Mouse (Mus musculus): ENCODE measurements around the gene Adamts20. TPM values are rescaled to one million over a fixed set of nuclear protein-coding genes. Genes with fewer than 3 reads are reported as not detected.

Gene Adamts20
- polyA plus RNA-seq, 1 experiment from 2014 or later: 4.1 TPM

DNA sequence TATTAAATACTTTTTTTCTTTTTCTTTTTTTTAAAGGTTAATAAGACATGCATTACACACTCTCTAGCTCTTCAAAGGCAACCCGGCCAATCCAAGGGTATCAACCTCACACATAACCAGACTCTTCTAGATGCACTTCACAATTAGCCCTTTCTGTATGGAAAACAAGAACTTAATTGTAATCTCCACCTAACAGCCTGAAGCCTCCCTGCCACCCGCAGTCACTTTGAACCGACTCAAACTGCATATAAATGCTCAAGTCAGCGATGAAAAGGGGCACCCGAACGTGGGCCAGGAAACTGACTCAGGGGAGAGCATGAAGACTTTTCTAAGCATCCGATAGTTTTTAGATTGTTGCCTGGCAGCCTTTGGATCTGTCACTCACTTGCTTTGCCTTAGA, 12.1 kb upstream of the Adamts20 start:
- Histone ChIP-seq H3K4me3 (replicated peaks) (no peak overlapping the region), H3K27ac (replicated peaks) (no peak overlapping the region), H3K27me3 (replicated peaks) (no peaks in the 10 kb centered on the region), H3K9me3 (replicated peaks) (no peaks in the 10 kb centered on the region), H3K9ac (replicated peaks) (no peak overlapping the region), H3K4me2 (no peak overlapping the region), H3K4me1 (no peaks in the 10 kb centered on the region), H3K36me3 (no peaks in the 10 kb centered on the region)
- ATAC-seq (ENCODE audit: low FRiP score): no peak
- 28% methylated on average over 7 of the region's 7 CpGs for whole genome bisulfite sequencing

DNA sequence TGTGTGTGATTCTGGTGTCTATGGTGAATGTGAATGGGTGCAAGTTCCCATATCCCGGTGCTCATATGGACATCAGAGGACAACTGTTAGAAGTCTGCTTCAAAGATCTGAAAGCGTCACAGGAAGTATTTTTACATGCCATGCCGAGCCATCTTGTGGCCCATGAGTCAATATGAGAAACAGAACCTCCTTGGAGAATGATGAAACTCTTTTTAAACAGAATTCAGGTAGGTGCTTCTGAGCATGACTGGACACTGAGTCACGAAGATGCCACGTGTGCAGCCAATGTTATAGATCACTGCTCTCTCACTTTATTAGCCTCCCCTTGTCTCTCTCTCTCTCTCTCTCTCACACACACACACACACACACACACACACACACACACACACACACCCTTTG, 10.8 kb upstream of the Adamts20 start:
- no peaks in the 10 kb centered on the region for H3K36me3 ChIP-seq
- WGBS: 87% methylated on average over 5 of the region's 5 CpGs
- no peak for ATAC-seq (ENCODE audit: low FRiP score)

DNA sequence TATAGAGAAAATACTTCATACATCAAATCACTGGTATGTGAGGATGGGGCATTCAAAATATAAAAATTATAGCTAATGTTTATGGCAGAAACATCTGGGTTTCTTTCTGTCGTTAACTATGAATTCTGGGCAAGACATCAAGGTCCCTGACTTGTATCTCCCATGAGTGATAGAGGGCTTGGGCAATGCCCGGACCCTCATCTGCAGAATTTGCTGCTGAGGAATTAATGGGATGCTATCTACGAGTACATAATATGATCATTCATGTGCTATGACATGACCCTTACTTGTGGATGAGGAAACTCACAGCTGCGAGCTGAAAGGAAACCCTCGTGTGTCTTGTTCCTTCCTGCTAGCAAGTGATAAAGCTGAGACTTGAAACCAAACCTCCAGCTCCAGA, 5.1 kb upstream of the Adamts20 start:
- Histone ChIP-seq H3K27me3 (replicated peaks) (no peaks in the 10 kb centered on the region), H3K4me1 (no peaks in the 10 kb centered on the region), H3K36me3 (no peaks in the 10 kb centered on the region), H3K27ac (replicated peaks) (no peak overlapping the region), H3K4me3 (replicated peaks) (no peak overlapping the region), H3K4me2 (no peak overlapping the region), H3K9ac (replicated peaks) (no peak overlapping the region), H3K9me3 (replicated peaks) (no peaks in the 10 kb centered on the region)
- ATAC-seq (ENCODE audit: low FRiP score): no peak
- WGBS: 79% methylated on average over 5 of the region's 5 CpGs

More for the DNA sequence above, 10.8 kb upstream of the Adamts20 start:
- H3K9ac ChIP-seq (replicated peaks): no peak overlapping the region
- H3K4me1 ChIP-seq: no peaks in the 10 kb centered on the region
- no peaks in the 10 kb centered on the region for H3K9me3 ChIP-seq (replicated peaks)
- no peak overlapping the region for H3K4me3 ChIP-seq (replicated peaks)
- H3K27ac ChIP-seq (replicated peaks): no peak overlapping the region
- H3K4me2 ChIP-seq: no peak overlapping the region
- no peaks in the 10 kb centered on the region for H3K27me3 ChIP-seq (replicated peaks)

DNA sequence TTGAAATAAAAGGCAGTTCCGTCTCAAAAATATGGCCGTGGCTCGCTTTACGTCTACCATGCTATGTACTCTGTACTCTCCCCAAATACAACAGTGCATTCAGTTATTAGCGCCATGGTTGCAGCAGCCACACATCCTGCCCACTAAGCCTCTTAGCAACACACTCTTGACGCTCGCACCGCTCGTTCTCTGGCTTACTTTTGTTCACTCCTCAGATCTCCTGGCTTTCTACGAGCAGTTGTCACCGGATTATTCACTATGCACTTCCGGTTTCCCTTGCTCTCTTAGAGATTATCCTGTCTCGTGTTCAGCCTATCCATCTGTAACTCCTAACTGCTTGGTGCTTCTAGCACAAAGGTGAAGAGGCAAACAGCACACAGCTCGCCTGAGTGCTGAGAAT, 337 bp downstream of the Adamts20 start:
- WGBS: 77% methylated on average over 14 of the region's 14 CpGs
- H3K4me1 ChIP-seq: peaks cover 6% of the 10 kb centered on the region; the same call in 1 of the 2 replicates
- H3K4me2 ChIP-seq: no peak overlapping the region
- no peaks in the 10 kb centered on the region for H3K27me3 ChIP-seq (replicated peaks)
- H3K9ac ChIP-seq (replicated peaks): no peak overlapping the region
- H3K27ac ChIP-seq (replicated peaks): 0 out of 2 replicates have a peak overlapping the region, but pooled peaks have one; percentile 7
- H3K9me3 ChIP-seq (replicated peaks): no peaks in the 10 kb centered on the region
- H3K4me3 ChIP-seq (replicated peaks): no peak overlapping the region
- ATAC-seq (ENCODE audit: low FRiP score): no peak
- no peaks in the 10 kb centered on the region for H3K36me3 ChIP-seq

DNA sequence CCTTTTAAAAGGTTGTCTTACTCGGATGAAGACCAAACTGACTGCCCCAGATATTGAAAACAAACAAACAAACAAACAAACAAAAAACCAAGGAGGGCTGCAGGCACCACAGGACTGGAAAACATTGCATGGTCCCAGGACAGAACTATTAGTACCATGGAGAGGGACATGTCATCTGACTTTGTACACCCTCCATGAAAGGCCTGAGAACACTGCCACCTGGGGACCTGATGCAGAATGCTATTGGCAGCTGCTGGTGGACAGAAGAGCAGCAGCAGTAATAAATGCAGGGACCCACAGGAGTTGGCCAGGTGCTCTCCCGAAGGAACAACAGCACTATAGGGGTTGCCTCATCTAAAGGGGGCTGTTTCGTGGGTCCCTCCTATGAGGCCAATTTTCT, 2.0 kb downstream of the Adamts20 start:
- no peaks in the 10 kb centered on the region for H3K27me3 ChIP-seq (replicated peaks)
- 57% methylated on average over 3 of the region's 3 CpGs for WGBS
- H3K4me3 ChIP-seq (replicated peaks): no peak overlapping the region
- H3K27ac ChIP-seq (replicated peaks): no peak overlapping the region
- H3K9me3 ChIP-seq (replicated peaks): no peaks in the 10 kb centered on the region
- no peaks in the 10 kb centered on the region for H3K36me3 ChIP-seq
- ATAC-seq (ENCODE audit: low FRiP score): no peak
- no peak overlapping the region for H3K9ac ChIP-seq (replicated peaks)
- no peak overlapping the region for H3K4me2 ChIP-seq
- H3K4me1 ChIP-seq: peaks cover 6% of the 10 kb centered on the region; the same call in 1 of the 2 replicates

DNA sequence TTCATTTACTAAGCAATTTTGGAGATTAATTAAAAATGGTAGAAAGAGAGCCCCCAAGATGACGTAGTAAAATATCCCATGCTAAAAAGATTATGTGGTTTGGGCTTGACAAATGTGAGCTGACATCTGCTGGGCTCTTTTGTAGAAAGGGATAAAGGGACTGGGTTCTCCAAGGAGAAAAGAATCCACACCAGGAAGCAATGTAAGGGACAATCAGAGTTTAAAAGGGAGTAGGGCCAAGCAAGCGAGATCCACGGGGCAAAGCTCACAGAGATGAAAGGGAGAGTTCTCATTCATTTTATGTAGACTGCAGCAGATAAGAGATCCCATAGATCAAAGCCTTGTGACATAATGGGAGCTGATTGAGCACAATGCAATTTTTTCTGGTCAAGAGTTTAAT, 3.0 kb downstream of the Adamts20 start:
- H3K27ac ChIP-seq (replicated peaks): no peak overlapping the region
- ATAC-seq (ENCODE audit: low FRiP score): no peak
- no peaks in the 10 kb centered on the region for H3K27me3 ChIP-seq (replicated peaks)
- no peaks in the 10 kb centered on the region for H3K9me3 ChIP-seq (replicated peaks)
- no peaks in the 10 kb centered on the region for H3K36me3 ChIP-seq
- no peak overlapping the region for H3K4me3 ChIP-seq (replicated peaks)
- H3K4me2 ChIP-seq: no peak overlapping the region
- WGBS: 21% methylated on average over 3 of the region's 3 CpGs
- peaks cover 9% of the 10 kb centered on the region; the same call in 1 of the 2 replicates for H3K4me1 ChIP-seq
- no peak overlapping the region for H3K9ac ChIP-seq (replicated peaks)

DNA sequence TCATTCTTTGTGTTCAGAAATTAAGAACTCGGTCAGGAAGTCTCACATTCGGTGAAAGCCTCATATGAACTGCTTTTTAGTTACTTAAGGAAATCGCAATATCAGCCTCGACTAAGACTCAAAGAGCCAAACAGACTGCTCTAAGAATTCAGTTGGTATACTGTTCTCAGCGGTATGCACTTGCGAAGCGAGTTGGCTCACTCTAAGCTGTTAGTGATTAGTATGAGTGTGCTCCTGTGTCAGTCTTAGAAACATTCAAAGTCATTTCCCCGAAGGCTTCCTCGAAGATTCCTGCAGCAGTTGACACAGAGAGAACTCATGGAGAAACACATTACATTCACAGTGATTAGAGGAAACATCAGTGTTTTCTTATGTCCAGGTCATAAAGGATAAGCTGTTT, 4.1 kb downstream of the Adamts20 start:
- Histone ChIP-seq H3K9me3 (replicated peaks) (no peaks in the 10 kb centered on the region), H3K9ac (replicated peaks) (no peak overlapping the region), H3K4me1 (peaks cover 9% of the 10 kb centered on the region; the same call in 1 of the 2 replicates), H3K4me3 (replicated peaks) (no peak overlapping the region), H3K27ac (replicated peaks) (no peak overlapping the region), H3K27me3 (replicated peaks) (no peaks in the 10 kb centered on the region), H3K4me2 (peak overlapping the region; percentile 20; the same call in 1 of the 2 replicates), H3K36me3 (no peaks in the 10 kb centered on the region)
- 27% methylated on average over 9 of the region's 9 CpGs for WGBS
- no peak for ATAC-seq (ENCODE audit: low FRiP score)

DNA sequence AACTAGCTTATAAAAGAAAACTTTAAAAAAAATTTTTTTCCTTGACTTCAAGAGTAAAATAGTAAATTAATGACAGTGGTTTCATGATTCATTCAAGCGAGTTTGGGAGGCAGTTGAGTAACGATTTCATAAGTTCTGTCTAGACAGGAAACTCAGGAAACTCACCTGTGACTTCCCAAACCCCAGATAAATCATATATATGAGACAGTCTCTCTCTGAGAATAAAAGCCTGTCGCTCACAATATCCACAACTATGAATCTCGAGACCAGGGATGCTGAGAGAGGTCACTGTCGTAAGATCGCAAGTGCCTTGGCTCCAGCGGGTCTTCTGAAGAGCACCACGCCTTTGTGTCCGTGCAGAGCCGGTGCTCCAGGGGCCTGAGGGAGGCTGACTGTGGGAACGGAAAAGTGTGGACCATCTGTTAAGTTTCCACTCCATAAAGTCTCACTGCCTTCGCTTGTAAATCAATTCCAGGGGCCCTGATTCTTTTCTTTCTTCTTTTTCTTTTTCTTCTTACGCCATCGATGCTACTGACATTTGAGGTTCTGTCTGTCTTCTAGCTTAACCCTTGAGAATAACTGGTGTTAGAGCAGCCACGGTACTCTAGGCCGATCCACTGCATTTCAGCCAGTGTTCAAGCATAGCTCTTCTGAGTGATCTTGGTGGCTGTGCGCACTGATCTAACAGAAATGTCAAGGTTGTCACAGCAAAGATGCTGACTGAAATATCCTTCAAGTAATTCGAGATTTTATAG, 7.4 kb downstream of the Adamts20 start:
- no peaks in the 10 kb centered on the region for H3K9me3 ChIP-seq (replicated peaks)
- peaks cover 9% of the 10 kb centered on the region; the same call in 1 of the 2 replicates for H3K4me1 ChIP-seq
- no peaks in the 10 kb centered on the region for H3K27me3 ChIP-seq (replicated peaks)
- 21% methylated on average over 18 of the region's 18 CpGs for WGBS
- no peak overlapping the region for H3K4me3 ChIP-seq (replicated peaks)
- ATAC-seq (ENCODE audit: low FRiP score): no peak
- H3K27ac ChIP-seq (replicated peaks): no peak overlapping the region
- H3K9ac ChIP-seq (replicated peaks): no peak overlapping the region
- H3K4me2 ChIP-seq: 0 out of 2 replicates have a peak overlapping the region, but pooled peaks have one; percentile 2
- no peaks in the 10 kb centered on the region for H3K36me3 ChIP-seq

DNA sequence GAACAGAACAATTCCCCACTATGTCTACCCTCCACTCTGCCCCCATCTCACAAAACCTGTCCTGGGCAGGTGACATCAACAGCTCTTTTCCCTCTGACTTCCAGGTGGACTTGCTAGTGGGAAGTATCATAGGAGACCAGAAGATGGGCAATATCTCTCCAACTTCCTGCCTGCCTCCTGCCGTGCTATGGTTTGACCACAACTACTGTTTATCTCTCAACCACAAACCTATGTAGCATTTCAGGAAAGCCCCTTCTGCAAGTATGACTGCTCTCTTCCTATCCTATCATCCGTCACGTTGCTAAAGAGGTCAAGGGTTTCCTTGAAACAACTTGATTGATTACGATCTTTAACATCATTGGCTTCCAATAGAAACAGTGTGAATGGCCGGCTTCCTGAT, 12.4 kb downstream of the Adamts20 start:
- Histone ChIP-seq H3K4me1 (0 out of 2 replicates have a peak, but pooled peaks cover 2% of the 10 kb centered on the region), H3K9ac (replicated peaks) (no peak overlapping the region), H3K27ac (replicated peaks) (no peak overlapping the region), H3K9me3 (replicated peaks) (no peaks in the 10 kb centered on the region), H3K36me3 (no peaks in the 10 kb centered on the region), H3K4me2 (no peak overlapping the region), H3K4me3 (replicated peaks) (no peak overlapping the region), H3K27me3 (replicated peaks) (no peaks in the 10 kb centered on the region)
- no peak for ATAC-seq (ENCODE audit: low FRiP score)
- WGBS: 84% methylated on average over 5 of the region's 5 CpGs

DNA sequence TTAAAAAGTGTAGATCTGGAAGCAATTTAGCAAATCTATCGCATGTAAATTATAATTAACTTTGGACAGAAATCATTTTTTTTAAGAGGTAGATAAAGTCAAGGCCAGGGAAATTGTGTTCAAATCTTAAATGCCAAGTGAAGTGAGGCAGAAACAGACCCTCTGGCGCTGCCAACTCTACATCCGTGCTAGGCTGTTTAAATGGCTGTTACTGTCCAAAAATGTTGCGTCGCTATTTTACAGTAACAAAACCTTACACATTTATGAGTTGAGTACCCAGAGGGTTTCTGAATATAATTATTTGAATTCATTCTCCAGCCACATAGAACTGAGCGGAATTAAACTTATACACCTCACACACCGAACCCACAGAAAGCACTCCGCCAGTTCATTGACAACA, 13.6 kb downstream of the Adamts20 start:
- H3K9ac ChIP-seq (replicated peaks): no peak overlapping the region
- H3K9me3 ChIP-seq (replicated peaks): no peaks in the 10 kb centered on the region
- 77% methylated on average over 8 of the region's 8 CpGs for WGBS
- no peak overlapping the region for H3K4me3 ChIP-seq (replicated peaks)
- no peaks in the 10 kb centered on the region for H3K27me3 ChIP-seq (replicated peaks)
- ATAC-seq (ENCODE audit: low FRiP score): no peak
- H3K4me2 ChIP-seq: no peak overlapping the region
- H3K27ac ChIP-seq (replicated peaks): no peak overlapping the region
- H3K36me3 ChIP-seq: no peaks in the 10 kb centered on the region
- H3K4me1 ChIP-seq: no peaks in the 10 kb centered on the region

DNA sequence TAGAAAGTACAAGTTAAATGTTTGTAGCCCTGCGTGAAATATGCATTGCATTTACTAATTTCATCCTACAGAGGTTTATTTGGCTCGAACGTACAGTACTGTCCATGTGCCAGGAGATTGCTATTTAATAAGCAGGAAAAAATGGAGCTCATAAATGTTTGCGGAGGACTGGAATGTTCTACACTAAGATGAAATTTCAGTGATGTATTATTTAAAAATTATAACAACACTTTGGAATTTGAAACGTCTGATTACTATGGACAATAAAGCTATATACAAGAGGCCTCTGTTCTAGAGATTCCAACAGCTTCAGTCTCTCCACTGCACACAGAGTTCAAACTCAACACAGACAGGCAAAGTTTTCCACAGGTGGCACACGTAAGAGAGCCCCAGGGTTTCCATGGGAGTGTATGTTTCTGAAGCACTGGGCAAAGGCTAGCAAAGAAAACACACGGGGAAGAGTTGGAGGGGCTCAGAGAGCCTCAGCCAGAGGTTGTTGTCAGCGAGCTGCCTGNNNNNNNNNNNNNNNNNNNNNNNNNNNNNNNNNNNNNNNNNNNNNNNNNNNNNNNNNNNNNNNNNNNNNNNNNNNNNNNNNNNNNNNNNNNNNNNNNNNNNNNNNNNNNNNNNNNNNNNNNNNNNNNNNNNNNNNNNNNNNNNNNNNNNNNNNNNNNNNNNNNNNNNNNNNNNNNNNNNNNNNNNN, 20.6 kb downstream of the Adamts20 start:
- ATAC-seq (ENCODE audit: low FRiP score): no peak
- no peak overlapping the region for H3K4me2 ChIP-seq
- H3K9ac ChIP-seq (replicated peaks): no peak overlapping the region
- H3K4me3 ChIP-seq (replicated peaks): no peak overlapping the region
- WGBS: 54% methylated on average over 8 of the region's 8 CpGs
- H3K36me3 ChIP-seq: no peaks in the 10 kb centered on the region
- peaks cover 4% of the 10 kb centered on the region; the same call in 1 of the 2 replicates for H3K4me1 ChIP-seq
- no peaks in the 10 kb centered on the region for H3K9me3 ChIP-seq (replicated peaks)
- no peaks in the 10 kb centered on the region for H3K27me3 ChIP-seq (replicated peaks)
- 0 out of 2 replicates have a peak overlapping the region, but pooled peaks have one; percentile 1 for H3K27ac ChIP-seq (replicated peaks)

DNA sequence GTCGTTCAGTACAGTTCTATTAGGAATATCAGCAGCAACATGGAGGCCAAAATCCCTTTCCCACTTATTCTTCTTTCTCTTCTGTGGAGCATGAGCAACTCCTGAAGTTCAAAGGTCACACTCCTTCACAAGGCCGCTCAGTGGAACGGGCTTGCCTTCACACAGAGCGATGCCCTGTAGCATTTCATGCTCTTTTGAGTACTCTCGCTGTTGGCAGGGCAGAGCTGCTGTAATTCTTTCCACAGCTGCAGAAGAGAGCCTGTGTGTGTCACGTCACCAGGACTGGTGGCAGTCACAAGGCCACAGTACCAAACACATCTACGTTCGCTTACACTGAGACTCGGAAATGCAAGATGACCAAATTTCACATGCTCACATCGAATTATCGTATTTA, 21.2 kb downstream of the Adamts20 start:
- Histone ChIP-seq H3K36me3 (no peaks in the 10 kb centered on the region), H3K27me3 (replicated peaks) (no peaks in the 10 kb centered on the region), H3K27ac (replicated peaks) (no peak overlapping the region), H3K4me3 (replicated peaks) (no peak overlapping the region), H3K9ac (replicated peaks) (no peak overlapping the region), H3K4me1 (peaks cover 4% of the 10 kb centered on the region; the same call in 1 of the 2 replicates), H3K4me2 (no peak overlapping the region), H3K9me3 (replicated peaks) (no peaks in the 10 kb centered on the region)
- ATAC-seq (ENCODE audit: low FRiP score): no peak
- 46% methylated on average over 11 of the region's 11 CpGs for WGBS

Data from neural tube, embryonic 15.5 days (tissue).